Mouse (Mus musculus) layer of hippocampus, postnatal 14 days (tissue): ENCODE results near the gene 1110004F10Rik. TPM values are rescaled to one million over a fixed set of nuclear protein-coding genes. Genes with fewer than 3 reads are reported as not detected.

Source experiments
- DNase-seq, 2 experiments: peaks; one replicate each; pipeline ENCODE4 v3.0.0; 2021 to 2022; ENCODE audit warnings: low spot score in 2 of 2, mixed read lengths in 1 of 2
- total RNA-seq, 2 experiments: library from RNA; stranded (reverse); gene quantifications; 2 replicates each; pipeline ENCODE4 v1.2.3; 2021

Gene 1110004F10Rik
- total RNA-seq, 2 experiments from 2014 or later = 116 to 117 TPM

GRCm38 (mm10) chr7:116092710-116093465, 53.7 kb downstream of the 1110004F10Rik start:
- peak; percentile 95 to 98 for DNase-seq

GRCm38 (mm10) chr7:116093466-116093850, 54.3 kb downstream of the 1110004F10Rik start:
- no peak for DNase-seq

GRCm38 (mm10) chr7:116099952-116100528, 60.8 kb downstream of the 1110004F10Rik start:
- DNase-seq = no peak

- no peak for DNase-seq
Observed at GRCm38 (mm10) chr7:116103091-116103490, 63.9 kb downstream of the 1110004F10Rik start.

GRCm38 (mm10) chr7:116110661-116111060, 71.5 kb downstream of the 1110004F10Rik start:
- no peak for DNase-seq

GRCm38 (mm10) chr7:116111546-116111945, 72.3 kb downstream of the 1110004F10Rik start:
- no peak for DNase-seq

- DNase-seq = no peak
Observed at GRCm38 (mm10) chr7:116115216-116115930, 76.2 kb downstream of the 1110004F10Rik start.

GRCm38 (mm10) chr7:116115991-116116390, 76.8 kb downstream of the 1110004F10Rik start:
- no peak for DNase-seq

- DNase-seq = no peak
Observed at GRCm38 (mm10) chr7:116119306-116119857, 80.2 kb downstream of the 1110004F10Rik start.

GRCm38 (mm10) chr7:116120737-116121136, 81.5 kb downstream of the 1110004F10Rik start:
- no peak for DNase-seq

GRCm38 (mm10) chr7:116121202-116121601, 82.0 kb downstream of the 1110004F10Rik start:
- DNase-seq = no peak

- peak; percentile 22 to 61 for DNase-seq
Observed at GRCm38 (mm10) chr7:116122981-116123596, 83.9 kb downstream of the 1110004F10Rik start.

- no peak for DNase-seq
Observed at GRCm38 (mm10) chr7:116123597-116123985, 84.4 kb downstream of the 1110004F10Rik start.

- no peak for DNase-seq
Observed at GRCm38 (mm10) chr7:116124057-116124456, 84.9 kb downstream of the 1110004F10Rik start.

- DNase-seq = no peak
Observed at GRCm38 (mm10) chr7:116125671-116126070, 86.5 kb downstream of the 1110004F10Rik start.

- DNase-seq = no peak
Observed at GRCm38 (mm10) chr7:116127052-116127451, 87.9 kb downstream of the 1110004F10Rik start.

- no peak for DNase-seq
Observed at GRCm38 (mm10) chr7:116128286-116128685, 89.1 kb downstream of the 1110004F10Rik start.

- no peak for DNase-seq
Observed at GRCm38 (mm10) chr7:116129374-116129773, 90.2 kb downstream of the 1110004F10Rik start.

GRCm38 (mm10) chr7:116131390-116131789, 92.2 kb downstream of the 1110004F10Rik start:
- DNase-seq = no peak

GRCm38 (mm10) chr7:116132078-116132477, 92.9 kb downstream of the 1110004F10Rik start:
- peak; percentile 75 to 85 for DNase-seq
